Mouse (Mus musculus) neural tube, embryonic 14.5 days (tissue): ENCODE measurements around the gene Ogfr. TPM values are rescaled to one million over a fixed set of nuclear protein-coding genes. Genes with fewer than 3 reads are reported as not detected.

ENCODE experiments used
- ATAC-seq: fragments of 200-750 bp; cut with Nextera tagmentation; 2 replicates; pipeline ENCODE4 v1.8.0; 2017; ENCODE audit warnings: low read depth, mild to moderate bottlenecking, moderate TSS enrichment, moderate library complexity
- H3K27ac ChIP-seq: fragments of 300-500 bp; sonication (generic); 2 replicates; pipeline ENCODE4 v1.5.1; 2014; ENCODE audit warnings: low read depth, mild to moderate bottlenecking, control low read depth, low read length, moderate library complexity, mixed read lengths
- H3K27me3 ChIP-seq: fragments of 300-500 bp; sonication (generic); 2 replicates; pipeline ENCODE4 v1.6.1; 2014; ENCODE audit warnings: low read length; ENCODE audit not compliant: control insufficient read depth, insufficient read depth
- H3K36me3 ChIP-seq: fragments of 300-500 bp; sonication (generic); 2 replicates; pipeline ENCODE4 v1.6.1; 2014; ENCODE audit warnings: low read length, mixed read lengths; ENCODE audit not compliant: control insufficient read depth, insufficient read depth
- H3K4me1 ChIP-seq: fragments of 300-500 bp; sonication (generic); 2 replicates; pipeline ENCODE4 v1.6.1; 2014; ENCODE audit warnings: low read length; ENCODE audit not compliant: control insufficient read depth, insufficient read depth
- H3K4me2 ChIP-seq: fragments of 300-500 bp; sonication (generic); 2 replicates; pipeline ENCODE4 v1.6.1; 2014; ENCODE audit warnings: mild to moderate bottlenecking, low read depth, low read length, control low read depth
- H3K4me3 ChIP-seq: fragments of 300-500 bp; sonication (generic); 2 replicates; pipeline ENCODE4 v1.5.1; 2014; ENCODE audit warnings: low read depth, low read length, control low read depth, mixed read lengths
- H3K9ac ChIP-seq: fragments of 300-500 bp; sonication (generic); replicated peaks from 2 replicates; pipeline ENCODE4 v1.6.1; 2014; ENCODE audit warnings: low read depth, mild to moderate bottlenecking, control low read depth, low read length, mixed read lengths
- H3K9me3 ChIP-seq: fragments of 300-500 bp; sonication (generic); 2 replicates; pipeline ENCODE4 v1.6.1; 2016; ENCODE audit warnings: low read length; ENCODE audit not compliant: control insufficient read depth
- WGBS: fragments of 180-500 bp; shearing (Covaris S2); extraction: QIAGEN DNeasy Blood & Tissue Kit; methylation state at CpG from one replicate; pipeline ENCODE4 v1.1.7; 2014; 5-methylcytosine and 5-hydroxymethylcytosine counted together
- polyA plus RNA-seq: library from polyadenylated mRNA; unstranded; fragments of >200 nt; fragmentation: Nextera tagmentation; extraction: Ambion mirVana; gene quantifications from 2 replicates; pipeline ENCODE4 v1.2.1, GENCODE M21; 2014

The Ogfr gene
- 87.9 and 92.3 TPM in 2 replicates for polyA plus RNA-seq

DNA sequence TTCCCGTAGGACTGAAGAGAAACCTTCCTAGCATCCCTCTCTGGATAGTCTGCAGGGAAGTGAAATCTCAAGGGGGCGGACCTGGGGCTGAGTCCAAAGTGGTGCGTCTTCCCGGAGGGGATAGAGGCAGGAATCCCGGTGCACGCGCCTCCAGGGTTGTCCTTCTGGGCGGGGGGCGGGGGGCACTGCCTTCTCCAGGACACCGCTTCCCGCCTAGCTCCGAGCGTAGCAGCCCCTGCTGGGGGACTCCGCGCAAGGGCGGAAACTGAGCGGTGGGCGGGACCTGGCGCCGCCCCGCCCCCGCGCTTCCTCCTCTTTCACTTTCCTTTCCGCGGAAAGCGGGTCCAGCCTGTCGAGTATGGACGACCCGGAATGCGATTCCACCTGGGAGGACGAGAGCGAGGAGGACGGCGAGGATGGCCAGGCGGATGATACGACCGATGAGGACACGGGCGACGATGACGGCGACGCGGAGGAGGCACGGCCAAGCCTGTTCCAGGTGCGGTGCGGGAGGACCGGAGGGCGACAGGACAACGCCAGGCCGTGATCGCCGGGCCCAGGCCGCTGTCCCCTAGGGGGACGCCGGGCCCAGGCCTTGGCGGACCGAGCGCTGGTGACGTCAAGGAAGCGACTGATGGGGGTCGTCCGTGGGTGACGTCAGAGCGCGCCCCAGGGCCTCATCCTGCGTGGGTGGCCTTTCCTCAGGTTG, at the start of gene Ogfr:
Ogfr (plus strand) TSS at position 123 of the 709 bp plus-strand sequence.
- Histone ChIP-seq H3K4me1 (peaks cover 8% of the 10 kb centered on the region), H3K9me3 (no peaks in the 10 kb centered on the region), H3K4me2 (peak within 1 kb of the TSS; percentile 76), H3K27me3 (no peaks in the 10 kb centered on the region), H3K4me3 (peak within 1 kb of the TSS; percentile 86), H3K9ac (peak within 1 kb of the TSS; percentile 91), H3K36me3 (peaks cover 33% of the 10 kb centered on the region), H3K27ac (peak within 1 kb of the TSS; percentile 95)
- WGBS = under 1% methylated on average over 50 of the region's 67 CpGs
- ATAC-seq = peak; percentile 92

DNA sequence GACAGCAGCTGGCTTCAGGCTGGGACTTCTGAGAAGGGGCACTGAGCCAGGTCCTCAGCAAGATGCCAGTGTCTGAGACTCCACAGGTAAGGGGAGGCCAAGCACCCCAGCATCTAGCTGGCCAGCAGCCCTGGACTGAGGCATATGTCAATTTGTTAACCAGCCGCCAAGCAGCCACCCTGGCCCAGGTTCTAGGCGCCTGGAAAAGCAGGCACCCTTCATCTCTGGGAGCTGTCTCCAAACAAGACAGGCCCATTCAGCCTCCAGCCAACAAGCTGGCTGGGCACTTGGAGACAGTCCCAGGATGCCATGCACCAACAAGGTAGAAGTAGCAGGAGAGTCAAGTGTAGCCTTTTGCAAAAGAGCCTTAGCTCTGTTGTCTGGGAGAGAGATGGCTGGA, 45.4 kb upstream of the Ogfr start:
- WGBS = 94% methylated on average over 2 of the region's 2 CpGs
- Histone ChIP-seq H3K4me1 (no peaks in the 10 kb centered on the region; the same call in 1 of the 2 replicates), H3K4me3 (no peak overlapping the region), H3K9me3 (no peaks in the 10 kb centered on the region), H3K36me3 (no peaks in the 10 kb centered on the region), H3K9ac (no peak overlapping the region), H3K27ac (no peak overlapping the region), H3K4me2 (no peak overlapping the region), H3K27me3 (no peaks in the 10 kb centered on the region)
- no peak for ATAC-seq

DNA sequence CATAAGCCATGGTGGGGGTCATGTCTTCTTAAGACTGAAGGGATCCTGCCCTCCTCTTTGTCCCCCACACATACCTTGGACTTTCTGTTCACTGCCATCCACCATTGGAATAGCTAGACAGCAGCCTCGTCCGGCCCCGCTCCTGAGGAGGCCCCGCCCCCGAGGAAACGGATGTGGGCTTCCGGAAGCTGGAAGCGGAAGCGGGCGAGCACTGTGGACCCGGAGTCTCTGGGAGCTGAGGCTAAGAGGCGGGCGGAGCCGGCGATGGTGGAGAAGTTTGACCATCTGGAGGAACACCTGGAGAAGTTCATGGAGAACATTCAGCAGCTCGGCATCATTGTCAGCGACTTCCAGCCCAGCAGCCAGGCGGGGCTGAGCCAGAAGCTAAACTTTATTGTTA, 44.0 kb upstream of the Ogfr start:
- H3K9me3 ChIP-seq = no peaks in the 10 kb centered on the region
- H3K27me3 ChIP-seq = no peaks in the 10 kb centered on the region
- H3K9ac ChIP-seq = no peak overlapping the region
- H3K36me3 ChIP-seq = no peaks in the 10 kb centered on the region
- H3K27ac ChIP-seq = no peak overlapping the region
- ATAC-seq = no peak
- no peak overlapping the region for H3K4me2 ChIP-seq
- 83% methylated on average over 18 of the region's 18 CpGs for WGBS
- no peak overlapping the region for H3K4me3 ChIP-seq
- no peaks in the 10 kb centered on the region; the same call in 1 of the 2 replicates for H3K4me1 ChIP-seq

DNA sequence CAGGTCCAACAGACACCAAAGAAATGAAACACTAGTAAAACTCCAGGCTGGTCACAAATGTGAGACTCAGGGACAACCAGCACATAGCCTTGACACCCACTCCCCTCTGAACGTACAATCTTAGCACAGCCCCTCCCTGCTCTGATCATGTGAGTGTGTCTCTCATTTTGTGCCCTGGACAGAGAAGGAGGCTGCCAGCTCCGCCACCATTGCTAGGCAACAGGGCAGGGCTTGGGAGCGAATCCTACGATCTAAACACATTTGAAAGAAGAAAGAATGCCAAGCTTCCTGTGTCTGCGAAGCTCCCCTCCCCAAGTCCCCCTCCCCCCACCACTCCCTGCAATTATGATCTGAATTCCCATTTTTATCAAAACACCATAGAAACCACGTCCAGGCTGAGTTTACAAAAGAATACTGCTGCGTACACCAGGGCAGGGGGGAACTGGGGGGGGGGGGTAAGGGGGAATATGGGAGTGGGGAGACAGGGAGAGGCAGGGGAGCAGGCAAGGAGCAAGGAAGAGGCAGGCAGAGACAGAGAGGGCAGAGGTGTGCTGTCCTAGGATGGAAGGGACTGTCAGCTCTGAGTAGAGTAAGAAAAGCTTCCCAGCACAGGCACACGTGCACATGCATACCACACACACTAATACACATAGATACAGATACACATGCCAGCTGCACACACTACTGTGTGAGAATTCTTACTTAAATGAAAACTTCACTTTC, 41.5 kb upstream of the Ogfr start:
- peak; percentile 76; the same call in 1 of the 2 replicates for ATAC-seq
- Histone ChIP-seq H3K27ac (no peak overlapping the region), H3K4me2 (peak overlapping the region; percentile 19; the same call in 1 of the 2 replicates), H3K9me3 (no peaks in the 10 kb centered on the region), H3K27me3 (no peaks in the 10 kb centered on the region), H3K9ac (no peak overlapping the region), H3K4me1 (no peaks in the 10 kb centered on the region; the same call in 1 of the 2 replicates), H3K4me3 (no peak overlapping the region), H3K36me3 (no peaks in the 10 kb centered on the region)
- WGBS = 24% methylated on average over 8 of the region's 8 CpGs

DNA sequence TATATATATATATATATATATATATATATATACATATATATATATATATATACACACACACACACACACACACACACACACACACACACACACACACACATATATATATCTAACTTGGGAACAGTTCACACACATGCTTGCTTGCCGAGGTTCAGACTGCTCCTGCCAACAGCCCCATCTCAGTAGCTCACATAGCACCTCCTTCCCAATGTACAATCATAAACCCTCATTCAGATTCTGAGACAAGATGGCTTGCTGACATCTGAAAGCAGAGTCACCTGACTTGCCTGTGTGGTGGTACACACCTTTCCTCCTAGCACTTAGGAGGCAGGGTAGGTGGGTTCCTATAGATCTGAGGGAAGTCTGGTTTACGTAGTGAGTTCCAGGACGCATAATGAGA, 36.7 kb upstream of the Ogfr start:
- no peaks in the 10 kb centered on the region; the same call in 1 of the 2 replicates for H3K4me1 ChIP-seq
- WGBS = 78% methylated on average over 3 of the region's 3 CpGs
- no peak overlapping the region for H3K4me2 ChIP-seq
- H3K4me3 ChIP-seq = no peak overlapping the region
- no peak for ATAC-seq
- no peaks in the 10 kb centered on the region for H3K9me3 ChIP-seq
- H3K9ac ChIP-seq = no peak overlapping the region
- no peaks in the 10 kb centered on the region for H3K27me3 ChIP-seq
- no peaks in the 10 kb centered on the region for H3K36me3 ChIP-seq
- no peak overlapping the region for H3K27ac ChIP-seq

DNA sequence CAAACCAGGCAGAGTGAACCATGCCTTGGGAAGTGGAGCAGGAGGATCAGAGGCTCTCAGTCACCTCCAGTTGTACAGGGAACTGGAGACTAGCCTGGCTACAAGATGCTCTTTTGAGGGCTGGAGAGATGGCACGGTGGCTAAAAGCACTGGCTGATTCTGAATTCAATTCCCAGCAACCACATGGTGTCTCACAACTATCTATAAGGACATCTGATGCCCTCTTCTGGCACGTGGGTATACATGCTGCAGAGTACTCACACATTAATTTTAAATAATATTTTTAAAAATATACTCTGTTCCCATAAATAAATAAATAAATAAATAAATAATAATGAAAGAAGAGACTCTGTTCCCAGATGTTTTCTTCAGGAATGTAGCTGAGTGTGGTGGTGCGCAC, 33.8 kb upstream of the Ogfr start:
- Histone ChIP-seq H3K4me1 (no peaks in the 10 kb centered on the region), H3K9ac (no peak overlapping the region), H3K4me3 (no peak overlapping the region), H3K27me3 (no peaks in the 10 kb centered on the region), H3K9me3 (no peaks in the 10 kb centered on the region), H3K27ac (no peak overlapping the region), H3K4me2 (no peak overlapping the region), H3K36me3 (no peaks in the 10 kb centered on the region)
- 44% methylated on average over 3 of the region's 3 CpGs for WGBS
- no peak for ATAC-seq

DNA sequence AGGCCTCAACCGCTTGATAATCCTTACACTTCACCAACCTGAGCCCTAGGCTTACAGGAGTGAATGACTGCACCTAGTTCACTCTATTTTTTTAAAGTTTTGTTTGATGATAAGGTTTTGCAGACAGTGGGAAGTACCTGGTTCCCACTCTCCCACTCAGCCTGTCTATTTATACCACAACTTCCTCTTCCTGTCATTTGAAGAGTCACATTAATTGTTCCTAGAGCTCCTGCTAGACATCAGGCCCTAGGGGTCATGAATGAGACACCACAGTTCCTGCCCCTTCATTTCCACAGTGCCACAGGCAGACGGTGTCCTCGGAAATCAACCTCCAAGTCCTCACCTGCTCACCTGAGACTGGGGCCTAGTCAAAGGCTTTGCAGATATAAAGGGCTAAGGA, 32.6 kb upstream of the Ogfr start:
- Histone ChIP-seq H3K4me3 (no peak overlapping the region), H3K4me1 (no peaks in the 10 kb centered on the region), H3K27ac (no peak overlapping the region), H3K27me3 (no peaks in the 10 kb centered on the region), H3K9ac (no peak overlapping the region), H3K9me3 (no peaks in the 10 kb centered on the region), H3K4me2 (no peak overlapping the region), H3K36me3 (no peaks in the 10 kb centered on the region)
- 79% methylated on average over 3 of the region's 3 CpGs for WGBS
- no peak for ATAC-seq

DNA sequence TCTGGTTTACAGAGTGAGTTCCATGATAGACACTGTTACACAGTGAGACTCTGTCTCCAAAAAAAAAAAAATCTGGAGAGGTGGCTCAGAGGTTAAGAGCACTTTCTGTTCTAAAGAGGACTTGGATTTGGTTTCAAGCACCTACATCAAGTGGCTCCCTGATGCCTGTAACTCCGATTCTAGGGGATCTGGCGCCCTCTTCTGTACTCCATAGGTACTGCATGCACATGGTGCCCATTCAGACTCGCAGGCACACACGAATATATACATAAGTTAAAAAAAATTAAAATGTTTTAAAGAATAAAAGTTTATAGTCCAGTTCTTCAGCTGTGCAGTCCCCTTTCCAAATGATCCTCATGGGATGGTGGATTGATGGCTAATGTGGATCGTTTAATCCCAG, 28.8 kb upstream of the Ogfr start:
- H3K4me1 ChIP-seq = peaks cover 8% of the 10 kb centered on the region; the same call in 1 of the 2 replicates
- ATAC-seq = no peak
- 48% methylated on average over 5 of the region's 5 CpGs for WGBS
- H3K27me3 ChIP-seq = no peaks in the 10 kb centered on the region
- no peak overlapping the region for H3K27ac ChIP-seq
- no peaks in the 10 kb centered on the region for H3K36me3 ChIP-seq
- H3K9me3 ChIP-seq = no peaks in the 10 kb centered on the region
- no peak overlapping the region for H3K9ac ChIP-seq
- H3K4me2 ChIP-seq = no peak overlapping the region
- no peak overlapping the region for H3K4me3 ChIP-seq

DNA sequence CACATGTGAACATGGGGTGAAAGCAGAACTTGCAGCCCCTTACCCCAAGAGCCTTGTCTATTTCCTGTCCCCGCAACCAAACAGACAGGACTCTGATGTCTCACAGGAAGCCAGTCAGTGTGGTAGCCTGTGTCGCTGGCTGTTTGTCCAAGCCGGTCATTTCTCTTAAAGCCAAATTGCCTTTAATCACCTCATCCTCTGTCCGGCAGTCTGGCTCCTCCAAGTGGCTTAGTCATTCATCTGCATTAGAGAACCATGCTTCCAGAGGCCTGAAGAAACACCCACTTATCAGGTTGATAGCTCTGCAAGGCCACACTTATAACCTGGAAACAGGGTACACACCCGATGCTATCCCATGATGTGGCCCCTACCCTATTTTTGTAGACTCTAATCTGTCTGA, 26.9 kb upstream of the Ogfr start:
- H3K27me3 ChIP-seq = no peaks in the 10 kb centered on the region
- no peak for ATAC-seq
- H3K9me3 ChIP-seq = no peaks in the 10 kb centered on the region
- no peak overlapping the region for H3K4me2 ChIP-seq
- no peak overlapping the region for H3K9ac ChIP-seq
- no peak overlapping the region for H3K4me3 ChIP-seq
- 55% methylated on average over 5 of the region's 5 CpGs for WGBS
- peaks cover 8% of the 10 kb centered on the region; the same call in 1 of the 2 replicates for H3K4me1 ChIP-seq
- H3K36me3 ChIP-seq = no peaks in the 10 kb centered on the region
- H3K27ac ChIP-seq = no peak overlapping the region
